In the genomic region with DNA sequence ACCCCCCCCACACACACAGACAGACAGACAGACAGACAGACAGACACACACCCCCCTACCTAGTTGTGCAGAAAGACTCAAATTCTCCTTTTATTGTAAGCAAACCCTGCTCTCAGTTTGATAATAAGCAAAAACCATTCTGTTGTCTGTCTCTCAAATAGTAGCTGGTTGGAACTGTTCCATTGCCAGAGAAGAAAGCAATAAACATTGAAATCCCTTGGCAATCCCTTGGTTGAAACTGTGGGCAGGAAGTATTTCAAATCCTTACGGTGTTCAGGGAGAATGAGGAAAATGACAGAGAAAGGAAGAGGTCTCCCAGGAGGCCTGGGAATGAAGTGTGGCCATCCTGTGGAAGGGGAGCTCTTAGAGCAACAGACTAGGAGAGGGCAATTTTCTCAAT, we compare ENCODE assay signal across 12 mouse cellular contexts.
DNase-seq lines count a peak whose midpoint lies in the region; ATAC-seq lines count a peak whose summit lies in the region.
"Had no signal": no experiment of that assay in that cellular context is flagged by ENCODE, and none has a peak within 500 bp of the region (broad histone marks: within the 10 kb centered on the region; RNA-seq: fewer than 3 reads in every experiment).

No protein-coding gene starts in this region.

- no peak for DNase-seq in kidney, adult 9 months
- DNase-seq in NIH3T3 (ENCODE audit: low read depth): peak; percentile 44
- DNase-seq in cerebellum, adult 9-11 months: no peak
- no peak for DNase-seq in urinary bladder, postnatal 4 days (ENCODE audit: low spot score in 2 of 2)
- DNase-seq in layer of hippocampus, adult 11-12 months (ENCODE audit: low spot score): no peak
- DNase-seq: cerebellum, adult 9-10 months; layer of hippocampus, postnatal 36 days had no signal

- H3K36me3 ChIP-seq in kidney, embryonic 15.5 days: no peaks in the 10 kb centered on the region
- H3K36me3 ChIP-seq in forebrain, embryonic 16.5 days (ENCODE audit: control insufficient read depth, insufficient read depth): no peaks in the 10 kb centered on the region
- H3K36me3 ChIP-seq: liver, embryonic 12.5 days had no signal

- no peak for ATAC-seq in kidney, embryonic 15.5 days (replicated peaks; ENCODE audit: low FRiP score)
- no peak for ATAC-seq in forebrain, embryonic 16.5 days
- ATAC-seq: liver, embryonic 12.5 days had no signal

- H3K4me3 ChIP-seq in kidney, embryonic 15.5 days (replicated peaks): no peak overlapping the region
- no peak overlapping the region for H3K4me3 ChIP-seq in brown adipose tissue, adult 24 weeks (ENCODE audit: insufficient read depth, low read depth, low read length)
- no peak overlapping the region for H3K4me3 ChIP-seq in forebrain, embryonic 16.5 days (replicated peaks; ENCODE audit: low read length)
- H3K4me3 ChIP-seq: erythroblast, embryonic 14.5 days; liver, embryonic 12.5 days had no signal

- H3K27ac ChIP-seq in kidney, embryonic 15.5 days: peak overlapping the region; percentile 74
- 0 out of 2 replicates have a peak overlapping the region, but pooled peaks have one; percentile 7 for H3K27ac ChIP-seq in brown adipose tissue, adult 24 weeks (replicated peaks; ENCODE audit: low read depth, low read length)
- peak overlapping the region; percentile 62 for H3K27ac ChIP-seq in forebrain, embryonic 16.5 days (ENCODE audit: low read length)
- H3K27ac ChIP-seq: liver, embryonic 12.5 days had no signal

- WGBS in kidney, embryonic 15.5 days: 14% methylated on average over 1 of the region's 1 CpGs
- WGBS in forebrain, embryonic 16.5 days: 21% methylated on average over 1 of the region's 1 CpGs

- H3K4me2 ChIP-seq in kidney, embryonic 15.5 days: no peak overlapping the region
- H3K4me2 ChIP-seq in forebrain, embryonic 16.5 days (ENCODE audit: low read length): no peak overlapping the region
- H3K4me2 ChIP-seq: liver, embryonic 12.5 days had no signal

- peaks cover 75% of the 10 kb centered on the region for H3K4me1 ChIP-seq in kidney, embryonic 15.5 days
- peaks cover 21% of the 10 kb centered on the region for H3K4me1 ChIP-seq in brown adipose tissue, adult 24 weeks (ENCODE audit: control insufficient read depth, insufficient read depth, insufficient read length, low read length)
- peaks cover 46% of the 10 kb centered on the region for H3K4me1 ChIP-seq in forebrain, embryonic 16.5 days (replicated peaks; ENCODE audit: control insufficient read depth, insufficient read depth, low read length)

- H3K27me3 ChIP-seq in kidney, embryonic 15.5 days: no peaks in the 10 kb centered on the region
- H3K27me3 ChIP-seq in forebrain, embryonic 16.5 days (replicated peaks; ENCODE audit: control insufficient read depth, insufficient read depth, low read length): no peaks in the 10 kb centered on the region
- H3K27me3 ChIP-seq: liver, embryonic 12.5 days had no signal

- H3K9ac ChIP-seq in kidney, embryonic 15.5 days: no peak overlapping the region
- H3K9ac ChIP-seq in forebrain, embryonic 16.5 days (replicated peaks; ENCODE audit: low read depth, low read length): no peak overlapping the region
- H3K9ac ChIP-seq: liver, embryonic 12.5 days had no signal

- no peaks in the 10 kb centered on the region for H3K9me3 ChIP-seq in kidney, embryonic 15.5 days (replicated peaks)
- no peaks in the 10 kb centered on the region for H3K9me3 ChIP-seq in forebrain, embryonic 16.5 days (ENCODE audit: control insufficient read depth, low read length)
- H3K9me3 ChIP-seq: liver, embryonic 12.5 days had no signal

Comparison
In these comparisons a context has a peak if more than half of its experiments do, and no peak if none do; other contexts are left out.
1. H3K27ac ChIP-seq: peak in every context shown above with its lines; median percentile 74 in kidney, embryonic 15.5 days; 62 in forebrain, embryonic 16.5 days; 7 in brown adipose tissue, adult 24 weeks.